ENCODE assay signal across 8 mouse cellular contexts in genomic region chrX:150812787-150813298, GRCm38 (mm10). TPM values are rescaled to one million over a fixed set of nuclear protein-coding genes. Genes with fewer than 3 reads are reported as not detected.
A peak's percentile ranks its signal among the peaks of the same experiment; 100 is the strongest.
DNase-seq lines count a peak whose midpoint lies in the region; ATAC-seq lines count a peak whose summit lies in the region.

No protein-coding gene starts in this region.

- peak; percentile 96 for ATAC-seq in hindbrain, embryonic 13.5 days (ENCODE audit: low FRiP score)

- peaks cover 11% of the 10 kb centered on the region for H3K4me1 ChIP-seq in hindbrain, embryonic 13.5 days (replicated peaks)

- H3K27ac ChIP-seq in hindbrain, embryonic 13.5 days, result peak overlapping the region; percentile 88

- no peaks in the 10 kb centered on the region for H3K9me3 ChIP-seq in hindbrain, embryonic 13.5 days

- peaks cover 34% of the 10 kb centered on the region for H3K36me3 ChIP-seq in hindbrain, embryonic 13.5 days

- H3K4me3 ChIP-seq in hindbrain, embryonic 13.5 days, result peak overlapping the region; percentile 51

- peak; percentile 97 for DNase-seq in R1 (ENCODE audit: low read depth, low spot score)
- peak; percentile 90 to 94 for DNase-seq in cerebellum, postnatal 10 days
- peak; percentile 64 to 66 for DNase-seq in frontal cortex, postnatal 25 days (ENCODE audit: low spot score in 2 of 2)
- DNase-seq in layer of hippocampus, postnatal 14 days (ENCODE audit: low spot score in 2 of 2), result peak; percentile 79 to 88
- DNase-seq in lung, postnatal 10 days, result peak; percentile 93
- peak; percentile 85 for DNase-seq in ovary, postnatal 36 days (ENCODE audit: low spot score)
- peak; percentile 91 for DNase-seq in thymus, postnatal 14 days

- 0 out of 2 replicates have a peak, but pooled peaks cover 6% of the 10 kb centered on the region for H3K27me3 ChIP-seq in hindbrain, embryonic 13.5 days

- peak overlapping the region; percentile 70 for H3K9ac ChIP-seq in hindbrain, embryonic 13.5 days

- WGBS in hindbrain, embryonic 13.5 days, result 18% methylated on average over 21 of the region's 24 CpGs

- peak overlapping the region; percentile 57 for H3K4me2 ChIP-seq in hindbrain, embryonic 13.5 days

RNA-seq across cellular contexts. Expression of gene Maged2, which starts 1.3 kb away (rescaled TPM):
- 388 and 402 TPM in 2 replicates for polyA plus RNA-seq in hindbrain, embryonic 13.5 days (2015; fragmentation: Nextera tagmentation; extraction: Ambion mirVana)
- total RNA-seq in layer of hippocampus, postnatal 14 days (2021), result 10 to 100 TPM; 59.2 to 60.5 TPM

Comparison
In these comparisons a context has a peak if more than half of its experiments do, and no peak if none do; other contexts are left out.
1. Peak in every context shown above with its lines: DNase-seq, ATAC-seq, H3K4me3 ChIP-seq and H3K27ac ChIP-seq.